Mouse (Mus musculus) stomach, embryonic 14.5 days (tissue): ENCODE measurements around the gene Dnah14. TPM values are rescaled to one million over a fixed set of nuclear protein-coding genes. Genes with fewer than 3 reads are reported as not detected.

ENCODE experiments used
- ATAC-seq: fragments of 200-750 bp; cut with Nextera tagmentation; 2 replicates; pipeline ENCODE4 v1.8.0; 2017; ENCODE audit warnings: low read depth, moderate TSS enrichment; ENCODE audit not compliant: insufficient number of reproducible peaks, insufficient read depth, low FRiP score
- H3K27ac ChIP-seq: fragments of 300-500 bp; sonication (generic); 2 replicates; pipeline ENCODE4 v1.5.1; 2014; ENCODE audit warnings: mild to moderate bottlenecking, low read length, moderate library complexity, mixed read lengths
- H3K27me3 ChIP-seq: fragments of 300-500 bp; sonication (generic); 2 replicates; pipeline ENCODE4 v1.6.1; 2014; ENCODE audit warnings: low read length, control low read depth, mixed read lengths; ENCODE audit not compliant: control insufficient read depth, insufficient read depth
- H3K36me3 ChIP-seq: fragments of 300-500 bp; sonication (generic); 2 replicates; pipeline ENCODE4 v1.6.1; 2014; ENCODE audit warnings: mild to moderate bottlenecking, control low read depth, low read length, moderate library complexity, mixed read lengths; ENCODE audit not compliant: control insufficient read depth, insufficient read depth
- H3K4me1 ChIP-seq: fragments of 300-500 bp; sonication (generic); 2 replicates; pipeline ENCODE4 v1.6.1; 2014; ENCODE audit warnings: low read length, control low read depth, mixed read lengths; ENCODE audit not compliant: control insufficient read depth, insufficient read depth
- H3K4me2 ChIP-seq: fragments of 300-500 bp; sonication (generic); replicated peaks from 2 replicates; pipeline ENCODE4 v1.6.1; 2014; ENCODE audit warnings: low read depth, low read length, control low read depth
- H3K4me3 ChIP-seq: fragments of 300-500 bp; sonication (generic); 2 replicates; pipeline ENCODE4 v1.5.1; 2014; ENCODE audit warnings: low read depth, low read length, control low read depth
- H3K9ac ChIP-seq: fragments of 300-500 bp; sonication (generic); replicated peaks from 2 replicates; pipeline ENCODE4 v1.6.1; 2014; ENCODE audit warnings: low read depth, mild to moderate bottlenecking, control low read depth, low read length, moderate library complexity, mixed read lengths
- H3K9me3 ChIP-seq: fragments of 300-500 bp; sonication (generic); 2 replicates; pipeline ENCODE4 v1.6.1; 2016; ENCODE audit warnings: low read depth, low read length, control low read depth; ENCODE audit not compliant: control insufficient read depth
- WGBS: fragments of 180-500 bp; shearing (Covaris S2); extraction: QIAGEN DNeasy Blood & Tissue Kit; methylation state at CpG from one replicate; pipeline ENCODE4 v1.1.7; 2014; 5-methylcytosine and 5-hydroxymethylcytosine counted together
- polyA plus RNA-seq: library from polyadenylated mRNA; unstranded; fragments of >200 nt; fragmentation: Nextera tagmentation; extraction: Ambion mirVana; gene quantifications from 2 replicates; pipeline ENCODE4 v1.2.1, GENCODE M21; 2014

The Dnah14 gene
- polyA plus RNA-seq, 1 experiment from 2014 or later = 2.0 TPM

GRCm38 (mm10) chr1:181549987-181550386 lies 26.4 kb upstream of the Dnah14 start:
- 90% methylated on average over 8 of the region's 8 CpGs for WGBS
- Histone ChIP-seq H3K4me3 (no peak overlapping the region), H3K27ac (no peak overlapping the region), H3K27me3 (no peaks in the 10 kb centered on the region), H3K9me3 (no peaks in the 10 kb centered on the region), H3K4me2 (no peak overlapping the region), H3K4me1 (no peaks in the 10 kb centered on the region), H3K9ac (no peak overlapping the region), H3K36me3 (no peaks in the 10 kb centered on the region)
- no peak for ATAC-seq

GRCm38 (mm10) chr1:181550826-181551225 lies 25.5 kb upstream of the Dnah14 start:
- H3K9ac ChIP-seq = no peak overlapping the region

GRCm38 (mm10) chr1:181552533-181553410 lies 23.6 kb upstream of the Dnah14 start:
- no peaks in the 10 kb centered on the region for H3K36me3 ChIP-seq
- H3K4me2 ChIP-seq = no peak overlapping the region
- H3K4me1 ChIP-seq = no peaks in the 10 kb centered on the region
- no peak overlapping the region for H3K27ac ChIP-seq
- no peak overlapping the region for H3K9ac ChIP-seq
- no peak for ATAC-seq
- H3K4me3 ChIP-seq = no peak overlapping the region
- 37% methylated on average over 10 of the region's 10 CpGs for WGBS
- no peaks in the 10 kb centered on the region for H3K9me3 ChIP-seq
- no peaks in the 10 kb centered on the region for H3K27me3 ChIP-seq

More at GRCm38 (mm10) chr1:181550826-181551225, 25.5 kb upstream of the Dnah14 start:
- 49% methylated on average over 5 of the region's 5 CpGs for WGBS
- Histone ChIP-seq H3K27ac (no peak overlapping the region), H3K36me3 (no peaks in the 10 kb centered on the region), H3K4me2 (no peak overlapping the region), H3K4me1 (no peaks in the 10 kb centered on the region), H3K4me3 (no peak overlapping the region), H3K27me3 (no peaks in the 10 kb centered on the region), H3K9me3 (no peaks in the 10 kb centered on the region)
- ATAC-seq = no peak

- Histone ChIP-seq H3K27ac (no peak overlapping the region), H3K4me1 (no peaks in the 10 kb centered on the region), H3K9me3 (no peaks in the 10 kb centered on the region), H3K4me2 (no peak overlapping the region), H3K27me3 (no peaks in the 10 kb centered on the region), H3K36me3 (no peaks in the 10 kb centered on the region), H3K9ac (no peak overlapping the region), H3K4me3 (no peak overlapping the region)
- no peak for ATAC-seq
- 80% methylated on average over 5 of the region's 5 CpGs for WGBS
These were observed 20.9 kb upstream of the Dnah14 start for GRCm38 (mm10) chr1:181555475-181555874.

GRCm38 (mm10) chr1:181559655-181560054 lies 16.7 kb upstream of the Dnah14 start:
- Histone ChIP-seq H3K27me3 (no peaks in the 10 kb centered on the region), H3K4me1 (no peaks in the 10 kb centered on the region), H3K9ac (no peak overlapping the region), H3K27ac (no peak overlapping the region), H3K4me3 (no peak overlapping the region), H3K36me3 (no peaks in the 10 kb centered on the region), H3K9me3 (no peaks in the 10 kb centered on the region), H3K4me2 (no peak overlapping the region)
- WGBS = 80% methylated on average over 10 of the region's 10 CpGs
- ATAC-seq = no peak

GRCm38 (mm10) chr1:181560325-181560724 lies 16.0 kb upstream of the Dnah14 start:
- H3K9me3 ChIP-seq = no peaks in the 10 kb centered on the region
- no peaks in the 10 kb centered on the region for H3K36me3 ChIP-seq
- H3K9ac ChIP-seq = no peak overlapping the region
- H3K4me3 ChIP-seq = no peak overlapping the region
- no peak for ATAC-seq
- no peaks in the 10 kb centered on the region for H3K4me1 ChIP-seq
- H3K4me2 ChIP-seq = no peak overlapping the region
- no peaks in the 10 kb centered on the region for H3K27me3 ChIP-seq
- 85% methylated on average over 6 of the region's 6 CpGs for WGBS
- H3K27ac ChIP-seq = no peak overlapping the region

GRCm38 (mm10) chr1:181560896-181561767 lies 15.2 kb upstream of the Dnah14 start:
- Histone ChIP-seq H3K9ac (no peak overlapping the region), H3K9me3 (no peaks in the 10 kb centered on the region), H3K4me3 (no peak overlapping the region), H3K27ac (no peak overlapping the region), H3K4me1 (no peaks in the 10 kb centered on the region), H3K36me3 (no peaks in the 10 kb centered on the region), H3K27me3 (no peaks in the 10 kb centered on the region), H3K4me2 (no peak overlapping the region)
- no peak for ATAC-seq
- WGBS = 59% methylated on average over 9 of the region's 9 CpGs

GRCm38 (mm10) chr1:181561768-181562444 lies 14.5 kb upstream of the Dnah14 start:
- no peak overlapping the region for H3K4me3 ChIP-seq
- no peak overlapping the region for H3K4me2 ChIP-seq
- H3K4me1 ChIP-seq = no peaks in the 10 kb centered on the region
- 29% methylated on average over 8 of the region's 8 CpGs for WGBS
- no peak overlapping the region for H3K9ac ChIP-seq
- no peak overlapping the region for H3K27ac ChIP-seq
- no peaks in the 10 kb centered on the region for H3K27me3 ChIP-seq
- no peaks in the 10 kb centered on the region for H3K9me3 ChIP-seq
- ATAC-seq = no peak
- no peaks in the 10 kb centered on the region for H3K36me3 ChIP-seq
